Mouse (Mus musculus) G1E (cell line): ENCODE data around the gene Tmem186. TPM values are rescaled to one million over a fixed set of nuclear protein-coding genes. Genes with fewer than 3 reads are reported as not detected.

ENCODE experiments used
- ATAC-seq: 2 replicates; pipeline ENCODE4 v1.8.0; 2016; ENCODE audit warnings: mild to moderate bottlenecking; ENCODE audit not compliant: insufficient number of reproducible peaks, poor library complexity, low FRiP score, severe bottlenecking; ENCODE audit errors: extremely low read depth
- DNase-seq: peaks from one replicate; pipeline ENCODE4 v3.0.0; 2012; ENCODE audit warnings: low spot score
- H3K27me3 ChIP-seq: 2 replicates; pipeline ENCODE4 v1.6.1; 2012; ENCODE audit warnings: mild to moderate bottlenecking, low read length, inconsistent platforms; ENCODE audit not compliant: insufficient read depth
- H3K36me3 ChIP-seq: replicated peaks from 2 replicates; pipeline ENCODE3; 2012; ENCODE audit warnings: mild to moderate bottlenecking, inconsistent platforms
- H3K4me1 ChIP-seq: 2 replicates; pipeline ENCODE4 v1.6.1; 2012; ENCODE audit warnings: low read depth, low read length, inconsistent platforms, mixed read lengths; ENCODE audit not compliant: insufficient read depth
- H3K4me3 ChIP-seq: 2 replicates; pipeline ENCODE4 v1.5.1; 2012; ENCODE audit warnings: low read depth, mild to moderate bottlenecking, inconsistent platforms, low read length, moderate library complexity, mixed read lengths
- H3K9me3 ChIP-seq: replicated peaks from 2 replicates; pipeline ENCODE4 v1.6.1; 2012; ENCODE audit warnings: inconsistent platforms
- CTCF ChIP-seq: IDR thresholded peaks from 2 replicates; pipeline ENCODE4 v1.5.1; 2012; ENCODE audit warnings: low read depth, low read length, inconsistent platforms, mixed read lengths
- GATA1 ChIP-seq: IDR thresholded peaks from 2 replicates; pipeline ENCODE4 v1.6.1; 2012; ENCODE audit warnings: borderline replicate concordance, low read length, inconsistent platforms, mixed read lengths
- GATA2 ChIP-seq: IDR thresholded peaks from 2 replicates; pipeline ENCODE4 v1.6.1; 2012; ENCODE audit warnings: low read depth, low read length, inconsistent platforms, borderline replicate concordance
- POLR2AphosphoS5 ChIP-seq: IDR thresholded peaks from 2 replicates; pipeline ENCODE4 v1.6.1; 2012; ENCODE audit warnings: low read depth, low read length, inconsistent platforms; ENCODE audit not compliant: insufficient replicate concordance
- TAL1 ChIP-seq: conservative IDR thresholded peaks from 2 replicates; pipeline ENCODE4 v1.6.1; 2012; ENCODE audit warnings: low read depth, low read length, inconsistent platforms, mixed read lengths
- polyA plus RNA-seq: library from polyadenylated mRNA; stranded (reverse); fragments of >175 nt; gene quantifications from 2 replicates; pipeline ENCODE4 v1.2.3, GENCODE M21; 2012
- total RNA-seq, 2 experiments: library from RNA; stranded (forward) in 1 of 2; stranded (reverse) in 1 of 2; fragments of 200-1000 nt in 1 of 2; fragments of >200 nt in 1 of 2; fragmentation: Nextera tagmentation in 1 of 2; gene quantifications; 2 replicates each; pipeline ENCODE4 v1.2.3; 2014 to 2017

Tmem186 gene
- total and polyA plus RNA-seq, 3 experiments: 11.4 to 31.0 (median 13.6) TPM

GRCm38 (mm10) chr16:8631428-8631827, 6.1 kb downstream of the Tmem186 start:
- Histone ChIP-seq H3K4me3 (no peak overlapping the region), H3K36me3 (peaks cover 91% of the 10 kb centered on the region), H3K9me3 (no peaks in the 10 kb centered on the region), H3K4me1 (peaks cover 41% of the 10 kb centered on the region), H3K27me3 (no peaks in the 10 kb centered on the region)
- ATAC-seq (no peak), DNase-seq (no peak)
- no peak for TF ChIP-seq GATA1
- no peak for TF ChIP-seq CTCF
- TF ChIP-seq TAL1: no peak
- TF ChIP-seq GATA2: no peak
- no peak for TF ChIP-seq POLR2AphosphoS5

DNA sequence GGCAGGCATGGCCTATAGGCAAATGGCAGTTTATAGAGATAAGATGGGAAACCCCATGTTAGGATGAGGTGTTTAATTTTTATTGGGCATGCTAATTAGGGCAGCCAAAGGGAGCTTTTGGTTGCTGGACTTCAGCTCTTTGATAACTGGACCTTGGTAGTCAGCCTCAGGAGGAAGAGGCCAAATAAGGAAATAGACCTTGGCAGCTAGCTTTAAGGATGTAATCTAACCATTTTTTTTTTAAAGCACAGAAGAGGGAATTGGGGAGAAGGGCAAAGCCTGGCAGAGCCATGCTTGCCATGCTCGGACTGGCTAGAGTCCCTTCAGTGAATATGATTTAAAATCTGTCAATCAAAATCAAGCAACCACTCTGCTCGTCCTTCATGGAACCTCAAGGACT, 7.1 kb downstream of the Tmem186 start:
- H3K9me3 ChIP-seq: no peaks in the 10 kb centered on the region
- H3K27me3 ChIP-seq: no peaks in the 10 kb centered on the region
- H3K36me3 ChIP-seq: peaks cover 92% of the 10 kb centered on the region
- H3K4me3 ChIP-seq: no peak overlapping the region
- ATAC-seq (no peak), DNase-seq (no peak)
- peaks cover 32% of the 10 kb centered on the region for H3K4me1 ChIP-seq
- TF ChIP-seq GATA1 (no peak), CTCF (no peak), TAL1 (no peak), POLR2AphosphoS5 (no peak), GATA2 (no peak)

- Histone ChIP-seq H3K4me3 (no peak overlapping the region), H3K27me3 (no peaks in the 10 kb centered on the region; the same call in 1 of the 2 replicates), H3K36me3 (peaks cover 13% of the 10 kb centered on the region), H3K9me3 (no peaks in the 10 kb centered on the region), H3K4me1 (no peaks in the 10 kb centered on the region)
- DNase-seq (no peak), ATAC-seq (no peak)
- TF ChIP-seq CTCF: no peak
- no peak for TF ChIP-seq POLR2AphosphoS5
- TF ChIP-seq GATA2: no peak
- TF ChIP-seq GATA1: no peak
- TF ChIP-seq TAL1: no peak
Observed at GRCm38 (mm10) chr16:8620315-8621115, 17.0 kb downstream of the Tmem186 start.

- Histone ChIP-seq H3K4me1 (no peaks in the 10 kb centered on the region), H3K9me3 (no peaks in the 10 kb centered on the region), H3K36me3 (peaks cover 10% of the 10 kb centered on the region), H3K4me3 (no peak overlapping the region), H3K27me3 (no peaks in the 10 kb centered on the region; the same call in 1 of the 2 replicates)
- no peak for ATAC-seq
- TF ChIP-seq GATA2 (no peak), CTCF (no peak), POLR2AphosphoS5 (no peak), GATA1 (no peak), TAL1 (no peak)
- DNase-seq: no peak
Observed at GRCm38 (mm10) chr16:8619659-8620314, 17.7 kb downstream of the Tmem186 start.

DNA sequence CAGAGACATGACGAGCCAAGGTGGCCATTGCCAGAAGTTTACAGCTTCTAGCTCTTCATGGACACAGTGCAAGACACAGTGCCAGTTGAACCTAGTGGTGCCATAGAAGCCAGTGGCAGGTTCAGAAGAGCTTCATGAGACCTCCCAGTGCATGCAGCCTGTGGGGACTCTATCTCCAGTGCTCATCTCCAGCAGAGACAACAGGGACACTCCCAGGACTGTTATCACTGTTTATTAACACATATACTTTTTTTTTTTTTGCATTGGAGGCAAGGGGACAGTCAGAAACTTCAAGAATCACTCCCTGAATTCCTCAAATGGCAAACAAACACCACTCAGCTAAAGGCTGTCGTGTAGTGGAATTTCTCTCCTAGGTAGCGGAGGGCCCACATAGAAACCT, 24.1 kb downstream of the Tmem186 start:
- Histone ChIP-seq H3K9me3 (no peaks in the 10 kb centered on the region), H3K4me1 (no peaks in the 10 kb centered on the region; the same call in 1 of the 2 replicates), H3K27me3 (peaks cover 9% of the 10 kb centered on the region), H3K36me3 (no peaks in the 10 kb centered on the region), H3K4me3 (no peak overlapping the region)
- no peak for TF ChIP-seq CTCF
- no peak for TF ChIP-seq GATA1
- TF ChIP-seq GATA2: no peak
- no peak for TF ChIP-seq TAL1
- no peak for TF ChIP-seq POLR2AphosphoS5
- DNase-seq (no peak), ATAC-seq (no peak)

- no peak for TF ChIP-seq GATA2
- no peak for TF ChIP-seq CTCF
- no peak for TF ChIP-seq TAL1
- no peak for TF ChIP-seq GATA1
- no peak for TF ChIP-seq POLR2AphosphoS5
- no peaks in the 10 kb centered on the region for H3K36me3 ChIP-seq
- no peak overlapping the region for H3K4me3 ChIP-seq
- ATAC-seq (no peak), DNase-seq (no peak)
- H3K27me3 ChIP-seq: peaks cover 9% of the 10 kb centered on the region
- H3K9me3 ChIP-seq: no peaks in the 10 kb centered on the region
- no peaks in the 10 kb centered on the region; the same call in 1 of the 2 replicates for H3K4me1 ChIP-seq
Observed at GRCm38 (mm10) chr16:8613039-8613438, 24.5 kb downstream of the Tmem186 start.
